Mouse (Mus musculus) neural tube, embryonic 14.5 days (tissue): ENCODE results near the gene Gm3099. TPM values are rescaled to one million over a fixed set of nuclear protein-coding genes. Genes with fewer than 3 reads are reported as not detected.
"Not testable (repeated sequence)": the region's sequence is repeated elsewhere in the genome, so short reads cannot be mapped to it uniquely, and the experiment has no call there.

ENCODE experiments used
- ATAC-seq: fragments of 200-750 bp; cut with Nextera tagmentation; 2 replicates; pipeline ENCODE4 v1.8.0; 2017; ENCODE audit warnings: low read depth, mild to moderate bottlenecking, moderate TSS enrichment, moderate library complexity
- H3K27ac ChIP-seq: fragments of 300-500 bp; sonication (generic); 2 replicates; pipeline ENCODE4 v1.5.1; 2014; ENCODE audit warnings: low read depth, mild to moderate bottlenecking, control low read depth, low read length, moderate library complexity, mixed read lengths
- H3K27me3 ChIP-seq: fragments of 300-500 bp; sonication (generic); 2 replicates; pipeline ENCODE4 v1.6.1; 2014; ENCODE audit warnings: low read length; ENCODE audit not compliant: control insufficient read depth, insufficient read depth
- H3K36me3 ChIP-seq: fragments of 300-500 bp; sonication (generic); 2 replicates; pipeline ENCODE4 v1.6.1; 2014; ENCODE audit warnings: low read length, mixed read lengths; ENCODE audit not compliant: control insufficient read depth, insufficient read depth
- H3K4me1 ChIP-seq: fragments of 300-500 bp; sonication (generic); 2 replicates; pipeline ENCODE4 v1.6.1; 2014; ENCODE audit warnings: low read length; ENCODE audit not compliant: control insufficient read depth, insufficient read depth
- H3K4me2 ChIP-seq: fragments of 300-500 bp; sonication (generic); 2 replicates; pipeline ENCODE4 v1.6.1; 2014; ENCODE audit warnings: mild to moderate bottlenecking, low read depth, low read length, control low read depth
- H3K4me3 ChIP-seq: fragments of 300-500 bp; sonication (generic); 2 replicates; pipeline ENCODE4 v1.5.1; 2014; ENCODE audit warnings: low read depth, low read length, control low read depth, mixed read lengths
- H3K9ac ChIP-seq: fragments of 300-500 bp; sonication (generic); replicated peaks from 2 replicates; pipeline ENCODE4 v1.6.1; 2014; ENCODE audit warnings: low read depth, mild to moderate bottlenecking, control low read depth, low read length, mixed read lengths
- H3K9me3 ChIP-seq: fragments of 300-500 bp; sonication (generic); 2 replicates; pipeline ENCODE4 v1.6.1; 2016; ENCODE audit warnings: low read length; ENCODE audit not compliant: control insufficient read depth
- WGBS: fragments of 180-500 bp; shearing (Covaris S2); extraction: QIAGEN DNeasy Blood & Tissue Kit; methylation state at CpG from one replicate; pipeline ENCODE4 v1.1.7; 2014; 5-methylcytosine and 5-hydroxymethylcytosine counted together
- polyA plus RNA-seq: library from polyadenylated mRNA; unstranded; fragments of >200 nt; fragmentation: Nextera tagmentation; extraction: Ambion mirVana; gene quantifications from 2 replicates; pipeline ENCODE4 v1.2.1, GENCODE M21; 2014

Gm3099 gene
- not detected in 2 replicates for polyA plus RNA-seq

GRCm38 (mm10) chr14:3998094-3998493 lies at the start of gene Gm3099:
Gene Gm3099, plus strand, starts transcription at chr14:3998394.
- not testable (repeated sequence) for H3K36me3 ChIP-seq, ATAC-seq
- 71% methylated on average over 1 of the region's 3 CpGs for WGBS

GRCm38 (mm10) chr14:3963247-3963646 lies 34.9 kb upstream of the Gm3099 start, which contains the start of gene Gm3095:
Gene Gm3095, plus strand, starts transcription at chr14:3963547.
- not testable (repeated sequence) for ATAC-seq, H3K27me3 ChIP-seq, H3K4me2 ChIP-seq, H3K9ac ChIP-seq, H3K27ac ChIP-seq, H3K36me3 ChIP-seq, H3K9me3 ChIP-seq, H3K4me3 ChIP-seq, H3K4me1 ChIP-seq
- no CpG with 5 or more reads among the region's 2 CpGs for WGBS

More at GRCm38 (mm10) chr14:3998094-3998493, at the start of gene Gm3099:
- not testable (repeated sequence) for H3K9ac ChIP-seq, H3K9me3 ChIP-seq, H3K27ac ChIP-seq, H3K27me3 ChIP-seq, H3K4me1 ChIP-seq, H3K4me2 ChIP-seq, H3K4me3 ChIP-seq

GRCm38 (mm10) chr14:4023641-4024040 lies 25.4 kb downstream of the Gm3099 start, which contains the start of gene Gm5796:
Gene Gm5796, plus strand, starts transcription at chr14:4023941.
- not testable (repeated sequence) for H3K9ac ChIP-seq, H3K9me3 ChIP-seq, H3K4me3 ChIP-seq, H3K4me2 ChIP-seq, H3K27ac ChIP-seq, H3K27me3 ChIP-seq, ATAC-seq, H3K36me3 ChIP-seq, H3K4me1 ChIP-seq
- WGBS = 83% methylated on average over 1 of the region's 3 CpGs

Other genes starting within 250 kb of the Gm3099 start
- 5.8 and 8.8 TPM in 2 replicates for gene Gm3002, start 188.3 kb upstream of the Gm3099 start, polyA plus RNA-seq
- gene Gm3033, start 152.1 kb upstream of the Gm3099 start, polyA plus RNA-seq = 0.28 and 0.39 TPM in 2 replicates
- gene Gm2916, start 114.2 kb upstream of the Gm3099 start, polyA plus RNA-seq = not detected in 2 replicates
- gene Gm3029, start 66.6 kb upstream of the Gm3099 start, polyA plus RNA-seq = not detected in 2 replicates
- 1.9 and 2.7 TPM in 2 replicates for gene Gm3095, start 34.8 kb upstream of the Gm3099 start, polyA plus RNA-seq
- 4.8 and 5.0 TPM in 2 replicates for gene Gm5796, start 25.5 kb downstream of the Gm3099 start, polyA plus RNA-seq
- gene Gm3115, start 85.7 kb downstream of the Gm3099 start, polyA plus RNA-seq = not detected in 2 replicates
- gene Gm8108, start 112.1 kb downstream of the Gm3099 start, polyA plus RNA-seq = 4.3 and 7.5 TPM in 2 replicates
- gene Gm3127, start 166.6 kb downstream of the Gm3099 start, polyA plus RNA-seq = not detected in 2 replicates
- gene Gm2974, start 184.2 kb downstream of the Gm3099 start, polyA plus RNA-seq = 9.9 and 12.7 TPM in 2 replicates